Mouse (Mus musculus): ENCODE data around the gene Edn2. TPM values are rescaled to one million over a fixed set of nuclear protein-coding genes. Genes with fewer than 3 reads are reported as not detected.

Edn2 gene
- polyA plus RNA-seq, 1 experiment from 2014 or later: 0.54 TPM

GRCm38 (mm10) chr4:120186934-120187333 is 25.9 kb downstream of the Edn2 start:
- ATAC-seq (ENCODE audit: insufficient number of reproducible peaks, insufficient read depth, low FRiP score, low TSS enrichment): no peak
- Histone ChIP-seq H3K9me3 (no peaks in the 10 kb centered on the region), H3K27me3 (no peaks in the 10 kb centered on the region), H3K36me3 (no peaks in the 10 kb centered on the region), H3K9ac (no peak overlapping the region), H3K4me3 (no peak overlapping the region), H3K4me1 (no peaks in the 10 kb centered on the region; the same call in 1 of the 2 replicates), H3K4me2 (replicated peaks) (no peak overlapping the region), H3K27ac (no peak overlapping the region)
- WGBS: 4% methylated on average over 4 of the region's 4 CpGs

GRCm38 (mm10) chr4:120188204-120188603 is 27.2 kb downstream of the Edn2 start:
- H3K27ac ChIP-seq: no peak overlapping the region
- no peaks in the 10 kb centered on the region for H3K9me3 ChIP-seq
- H3K9ac ChIP-seq: no peak overlapping the region
- no peak overlapping the region for H3K4me2 ChIP-seq (replicated peaks)
- 84% methylated on average over 6 of the region's 6 CpGs for WGBS
- no peaks in the 10 kb centered on the region; the same call in 1 of the 2 replicates for H3K4me1 ChIP-seq
- H3K4me3 ChIP-seq: no peak overlapping the region
- H3K27me3 ChIP-seq: no peaks in the 10 kb centered on the region
- H3K36me3 ChIP-seq: no peaks in the 10 kb centered on the region
- ATAC-seq (ENCODE audit: insufficient number of reproducible peaks, insufficient read depth, low FRiP score, low TSS enrichment): no peak

GRCm38 (mm10) chr4:120188651-120189161 is 27.7 kb downstream of the Edn2 start:
- H3K9me3 ChIP-seq: no peaks in the 10 kb centered on the region
- H3K27ac ChIP-seq: no peak overlapping the region
- H3K9ac ChIP-seq: no peak overlapping the region
- no peaks in the 10 kb centered on the region for H3K27me3 ChIP-seq
- no peak for ATAC-seq (ENCODE audit: insufficient number of reproducible peaks, insufficient read depth, low FRiP score, low TSS enrichment)
- 79% methylated on average over 10 of the region's 10 CpGs for WGBS
- H3K4me1 ChIP-seq: no peaks in the 10 kb centered on the region; the same call in 1 of the 2 replicates
- no peak overlapping the region for H3K4me3 ChIP-seq
- no peak overlapping the region for H3K4me2 ChIP-seq (replicated peaks)
- H3K36me3 ChIP-seq: no peaks in the 10 kb centered on the region

GRCm38 (mm10) chr4:120189941-120190340 is 28.9 kb downstream of the Edn2 start:
- Histone ChIP-seq H3K27ac (no peak overlapping the region), H3K4me1 (no peaks in the 10 kb centered on the region), H3K27me3 (no peaks in the 10 kb centered on the region), H3K9me3 (no peaks in the 10 kb centered on the region), H3K4me2 (replicated peaks) (no peak overlapping the region), H3K9ac (no peak overlapping the region), H3K4me3 (no peak overlapping the region), H3K36me3 (no peaks in the 10 kb centered on the region)
- ATAC-seq (ENCODE audit: insufficient number of reproducible peaks, insufficient read depth, low FRiP score, low TSS enrichment): no peak
- whole genome bisulfite sequencing: 14% methylated on average over 2 of the region's 2 CpGs

- no peaks in the 10 kb centered on the region for H3K27me3 ChIP-seq
Measured at GRCm38 (mm10) chr4:120191987-120192386, 31.0 kb downstream of the Edn2 start.

GRCm38 (mm10) chr4:120194026-120194425 is 33.0 kb downstream of the Edn2 start:
- Histone ChIP-seq H3K27ac (no peak overlapping the region), H3K4me2 (replicated peaks) (no peak overlapping the region), H3K27me3 (no peaks in the 10 kb centered on the region), H3K9me3 (no peaks in the 10 kb centered on the region), H3K9ac (no peak overlapping the region), H3K4me3 (no peak overlapping the region), H3K4me1 (0 out of 2 replicates have a peak, but pooled peaks cover 4% of the 10 kb centered on the region), H3K36me3 (no peaks in the 10 kb centered on the region)
- no peak for ATAC-seq (ENCODE audit: insufficient number of reproducible peaks, insufficient read depth, low FRiP score, low TSS enrichment)
- WGBS: 87% methylated on average over 5 of the region's 5 CpGs

More at GRCm38 (mm10) chr4:120191987-120192386, 31.0 kb downstream of the Edn2 start:
- no peak overlapping the region for H3K4me3 ChIP-seq
- no peak for ATAC-seq (ENCODE audit: insufficient number of reproducible peaks, insufficient read depth, low FRiP score, low TSS enrichment)
- H3K4me1 ChIP-seq: no peaks in the 10 kb centered on the region
- no peaks in the 10 kb centered on the region for H3K9me3 ChIP-seq
- H3K9ac ChIP-seq: no peak overlapping the region
- 75% methylated on average over 2 of the region's 2 CpGs for WGBS
- no peak overlapping the region for H3K27ac ChIP-seq
- no peak overlapping the region for H3K4me2 ChIP-seq (replicated peaks)
- H3K36me3 ChIP-seq: no peaks in the 10 kb centered on the region

- H3K4me1 ChIP-seq: 0 out of 2 replicates have a peak, but pooled peaks cover 6% of the 10 kb centered on the region
- H3K27me3 ChIP-seq: no peaks in the 10 kb centered on the region
- no peak overlapping the region for H3K4me3 ChIP-seq
- ATAC-seq (ENCODE audit: insufficient number of reproducible peaks, insufficient read depth, low FRiP score, low TSS enrichment): no peak
- no peaks in the 10 kb centered on the region for H3K9me3 ChIP-seq
- no peak overlapping the region for H3K27ac ChIP-seq
- H3K36me3 ChIP-seq: no peaks in the 10 kb centered on the region
- H3K9ac ChIP-seq: no peak overlapping the region
- H3K4me2 ChIP-seq (replicated peaks): no peak overlapping the region
Measured at GRCm38 (mm10) chr4:120194965-120195364, 34.0 kb downstream of the Edn2 start.

GRCm38 (mm10) chr4:120199184-120199885 is 38.3 kb downstream of the Edn2 start:
- Histone ChIP-seq H3K9me3 (no peaks in the 10 kb centered on the region), H3K27me3 (no peaks in the 10 kb centered on the region), H3K27ac (no peak overlapping the region), H3K9ac (no peak overlapping the region), H3K4me1 (peaks cover 10% of the 10 kb centered on the region), H3K36me3 (no peaks in the 10 kb centered on the region), H3K4me2 (replicated peaks) (no peak overlapping the region), H3K4me3 (no peak overlapping the region)
- ATAC-seq (ENCODE audit: insufficient number of reproducible peaks, insufficient read depth, low FRiP score, low TSS enrichment): no peak
- WGBS: 37% methylated on average over 9 of the region's 9 CpGs

GRCm38 (mm10) chr4:120200551-120201266 is 39.7 kb downstream of the Edn2 start:
- H3K4me2 ChIP-seq (replicated peaks): no peak overlapping the region
- no peak overlapping the region for H3K9ac ChIP-seq
- peaks cover 14% of the 10 kb centered on the region for H3K4me1 ChIP-seq
- ATAC-seq (ENCODE audit: insufficient number of reproducible peaks, insufficient read depth, low FRiP score, low TSS enrichment): no peak
- no peaks in the 10 kb centered on the region for H3K27me3 ChIP-seq
- WGBS: 73% methylated on average over 7 of the region's 7 CpGs
- no peak overlapping the region for H3K27ac ChIP-seq
- H3K36me3 ChIP-seq: no peaks in the 10 kb centered on the region
- H3K9me3 ChIP-seq: no peaks in the 10 kb centered on the region
- no peak overlapping the region for H3K4me3 ChIP-seq

- Histone ChIP-seq H3K9me3 (no peaks in the 10 kb centered on the region), H3K27ac (no peak overlapping the region), H3K4me2 (replicated peaks) (no peak overlapping the region), H3K4me3 (no peak overlapping the region), H3K27me3 (no peaks in the 10 kb centered on the region), H3K4me1 (peaks cover 8% of the 10 kb centered on the region), H3K36me3 (no peaks in the 10 kb centered on the region), H3K9ac (no peak overlapping the region)
- 54% methylated on average over 9 of the region's 9 CpGs for WGBS
- no peak for ATAC-seq (ENCODE audit: insufficient number of reproducible peaks, insufficient read depth, low FRiP score, low TSS enrichment)
Measured at GRCm38 (mm10) chr4:120204357-120204942, 43.4 kb downstream of the Edn2 start.

- Histone ChIP-seq H3K4me3 (no peak overlapping the region), H3K36me3 (no peaks in the 10 kb centered on the region), H3K27ac (no peak overlapping the region), H3K9ac (no peak overlapping the region), H3K4me1 (peaks cover 8% of the 10 kb centered on the region), H3K4me2 (replicated peaks) (no peak overlapping the region), H3K27me3 (no peaks in the 10 kb centered on the region), H3K9me3 (no peaks in the 10 kb centered on the region)
- WGBS: 82% methylated on average over 6 of the region's 6 CpGs
- ATAC-seq (ENCODE audit: insufficient number of reproducible peaks, insufficient read depth, low FRiP score, low TSS enrichment): no peak
Measured at GRCm38 (mm10) chr4:120206471-120206891, 45.5 kb downstream of the Edn2 start.

Data from embryonic facial prominence, embryonic 12.5 days (tissue).